Mouse (Mus musculus) lung, adult 2 months (tissue): ENCODE results near the gene Cyp2d11.

ENCODE experiments used
- CTCF ChIP-seq: fragments of 200-500 bp; IDR thresholded peaks from 2 replicates; pipeline ENCODE4 v1.5.1; 2011; ENCODE audit warnings: mild to moderate bottlenecking, low read length, control low read depth; ENCODE audit not compliant: insufficient read depth
- POLR2A ChIP-seq: fragments of 200-500 bp; IDR thresholded peaks from 2 replicates; pipeline ENCODE4 v1.6.1; 2011; ENCODE audit warnings: low read depth, mild to moderate bottlenecking, control low read depth, low read length, borderline replicate concordance; ENCODE audit errors: extremely low read depth

- TF ChIP-seq CTCF (no peak), POLR2A (no peak)
Measured at GRCm38 (mm10) chr15:82423471-82423870, 29.6 kb upstream of the Cyp2d11 start.
